Mouse (Mus musculus): ENCODE results near the gene Zfp57. TPM values are rescaled to one million over a fixed set of nuclear protein-coding genes. Genes with fewer than 3 reads are reported as not detected.

Gene Zfp57
- total RNA-seq, 2 experiments from 2014 or later = 1.6 to 2.9 TPM

DNA sequence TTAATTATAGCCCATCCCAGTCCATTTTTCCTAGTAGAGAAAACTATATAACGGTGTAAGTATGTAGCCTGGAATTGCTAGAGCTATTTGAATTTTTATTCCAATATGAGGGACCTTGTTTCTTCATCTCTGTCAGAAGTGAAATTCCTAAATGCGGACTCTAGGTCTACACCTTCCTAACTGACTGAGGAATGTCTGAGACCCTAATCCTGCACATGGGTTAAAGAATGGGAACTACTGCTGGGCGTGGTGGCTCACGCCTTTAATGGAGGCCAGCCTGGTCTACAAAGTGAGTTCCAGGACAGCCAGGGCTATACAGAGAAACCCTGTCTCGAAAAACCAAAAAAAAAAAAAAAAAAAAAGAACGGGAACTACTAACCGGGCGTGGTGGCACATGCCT, 28.2 kb downstream of the Zfp57 start:
- DNase-seq (ENCODE audit: low spot score) = no peak
- intact Hi-C loops (cut with DNase I) = no loop called here

DNA sequence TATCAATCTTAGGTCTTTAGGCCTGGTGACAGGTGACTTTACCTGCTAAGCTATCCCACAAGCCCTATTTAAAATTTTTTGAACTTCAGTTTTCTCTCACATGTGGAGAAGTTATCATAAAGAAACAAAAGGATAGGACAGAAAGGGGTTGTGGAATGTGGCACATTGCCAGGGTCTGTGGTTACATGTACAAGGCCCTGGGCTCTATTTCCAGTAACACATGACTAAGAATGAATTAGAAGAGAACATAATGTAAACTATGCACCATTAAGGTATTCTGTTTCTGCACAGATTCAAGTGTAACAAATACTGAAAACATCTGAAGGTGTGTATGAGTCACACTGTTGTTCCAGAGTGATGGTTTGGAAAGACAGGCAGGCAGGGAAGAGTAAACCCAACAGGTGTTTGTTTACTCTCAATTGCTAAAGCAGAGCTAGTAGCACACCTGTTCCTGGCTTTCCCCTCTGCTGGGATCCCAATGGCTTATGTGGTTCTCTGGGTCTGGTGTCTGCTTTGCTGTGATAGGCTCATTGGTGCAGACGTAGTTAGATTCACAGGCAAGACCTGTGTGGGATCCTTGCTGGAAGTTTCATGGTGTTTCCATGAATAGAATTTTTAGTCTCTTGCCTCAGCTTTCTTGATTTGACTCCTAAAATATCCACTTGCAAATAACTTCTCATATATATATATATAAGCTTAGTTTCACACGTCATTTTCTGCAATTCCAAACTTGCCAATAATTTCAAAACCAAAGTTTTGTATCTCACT, 38.3 kb downstream of the Zfp57 start:
- intact Hi-C loops (cut with DNase I) = no loop called here
- no peak for DNase-seq (ENCODE audit: low spot score)

DNA sequence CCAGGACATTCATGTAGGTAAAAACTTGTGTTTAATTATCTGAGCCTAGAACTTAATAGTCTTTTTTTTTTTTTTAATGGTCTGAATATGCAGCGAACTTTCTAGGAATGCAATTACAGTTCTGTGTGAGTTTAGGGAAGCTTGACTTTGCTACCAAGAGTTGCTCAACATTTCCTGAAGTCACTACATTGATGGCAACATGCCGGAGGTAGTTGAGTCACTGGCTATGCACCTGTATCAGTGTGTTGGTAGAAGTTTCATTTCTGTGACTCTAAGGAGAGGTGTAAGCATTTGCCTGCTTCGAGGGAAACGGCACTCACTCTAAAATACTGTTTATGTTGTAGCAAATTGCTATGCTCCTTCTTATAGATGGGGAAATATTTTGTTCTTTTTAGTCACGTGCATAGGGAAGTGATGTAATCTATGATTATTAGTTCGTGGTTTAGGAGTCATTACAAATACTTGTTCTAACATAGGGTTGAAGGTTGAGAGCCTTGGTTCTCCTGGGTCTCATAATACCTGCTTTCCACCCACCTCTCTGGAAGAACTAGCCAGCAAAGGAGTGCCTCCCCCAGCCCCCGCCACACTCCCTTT, 43.8 kb downstream of the Zfp57 start:
- no peak for DNase-seq (ENCODE audit: low spot score)
- intact Hi-C loops (cut with DNase I) = loop anchor here (5.0 kb wide), 4 partner anchors 42 to 222 kb away; partner anchors contain the start of genes Trim40, Zfp57, Znrd1 and Znrd1as

DNA sequence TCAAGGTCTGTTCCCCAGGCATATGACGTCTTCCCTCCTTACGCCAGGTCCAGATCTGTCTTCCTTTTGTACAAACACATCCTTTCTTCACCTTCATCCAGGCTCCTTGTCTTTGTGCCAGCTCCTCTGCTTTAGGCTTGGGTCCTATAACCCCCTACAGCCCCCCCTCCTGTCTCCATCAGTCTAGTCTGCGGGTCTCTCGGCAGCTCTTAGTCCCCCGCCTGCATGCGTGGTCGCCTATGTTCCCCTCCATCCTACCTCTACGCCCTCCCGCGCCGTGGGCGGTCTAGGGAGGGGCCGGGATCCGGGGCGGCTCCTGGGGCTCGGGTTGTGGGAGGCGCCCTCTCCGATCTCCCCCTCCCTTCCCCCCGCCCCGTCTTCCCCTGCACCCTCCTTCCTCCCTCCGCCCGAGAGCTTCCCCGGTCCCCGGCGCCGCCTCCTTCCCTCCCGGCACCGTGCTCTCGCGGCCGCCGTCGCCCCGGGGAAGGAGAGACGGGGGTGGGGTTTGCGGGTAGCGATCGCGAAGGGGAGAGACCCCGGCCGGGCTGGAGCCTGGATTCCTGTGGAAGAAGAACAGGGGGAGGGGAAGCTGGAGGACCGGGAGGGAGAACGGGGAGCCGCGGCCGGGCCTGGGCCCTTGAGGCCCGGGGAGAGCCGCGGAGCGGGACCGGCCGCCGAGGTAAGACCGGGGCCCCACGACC, 44.8 kb downstream of the Zfp57 start, which contains the start of gene Gabbr1:
TSS of gene Gabbr1 (plus strand) at position 356 of the 701 bp plus-strand sequence.
- intact Hi-C loops (cut with DNase I) = loop anchor here (2.0 to 5.0 kb wide), 5 partner anchors 43 to 223 kb away; partner anchors contain the start of genes Trim40, Zfp57, Znrd1 and Znrd1as

DNA sequence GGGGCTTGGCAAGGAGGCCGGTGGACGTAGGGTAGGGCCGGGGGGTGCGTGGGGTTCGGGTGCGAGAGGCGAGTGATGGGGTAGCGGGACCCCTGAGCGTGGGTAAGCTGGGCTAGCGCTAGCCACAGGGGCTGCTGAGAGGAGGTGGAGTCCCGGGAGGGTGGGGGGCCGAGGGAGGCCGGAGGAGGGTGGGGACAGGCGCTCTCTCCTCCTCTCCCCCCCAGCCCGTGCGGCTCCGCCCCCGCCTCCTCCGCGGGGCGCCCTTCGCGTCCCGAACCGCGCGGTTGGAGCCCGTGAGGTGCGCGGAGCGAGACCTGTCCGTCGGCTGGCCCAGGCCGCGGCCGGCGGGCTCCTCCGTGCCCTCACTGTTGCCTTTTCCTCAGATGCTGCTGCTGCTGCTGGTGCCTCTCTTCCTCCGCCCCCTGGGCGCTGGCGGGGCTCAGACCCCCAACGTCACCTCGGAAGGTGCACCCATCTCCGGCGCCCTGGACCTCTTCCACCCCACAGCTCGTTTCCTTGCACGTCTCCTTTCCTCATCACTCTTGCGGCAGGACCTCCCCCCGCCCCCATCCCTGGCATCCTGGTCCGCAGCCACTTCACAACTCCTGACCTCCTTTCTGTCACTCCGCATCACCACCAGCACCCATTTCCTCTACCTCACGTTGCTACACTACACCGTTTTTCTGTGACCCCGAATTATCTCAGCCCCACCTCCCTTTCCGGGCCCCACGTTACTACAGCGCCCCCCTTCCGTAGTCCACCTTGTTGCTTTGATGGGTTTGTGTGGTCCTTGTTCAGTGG, 45.5 kb downstream of the Zfp57 start:
- DNase-seq (ENCODE audit: low spot score) = peak; percentile 17
- intact Hi-C loops (cut with DNase I) = loop anchor here (2.0 to 5.0 kb wide), 5 partner anchors 44 to 224 kb away; partner anchors contain the start of genes Trim40, Zfp57, Znrd1 and Znrd1as

More for the DNA sequence above, 44.8 kb downstream of the Zfp57 start, which contains the start of gene Gabbr1:
- DNase-seq (ENCODE audit: low spot score) = peak; percentile 68

DNA sequence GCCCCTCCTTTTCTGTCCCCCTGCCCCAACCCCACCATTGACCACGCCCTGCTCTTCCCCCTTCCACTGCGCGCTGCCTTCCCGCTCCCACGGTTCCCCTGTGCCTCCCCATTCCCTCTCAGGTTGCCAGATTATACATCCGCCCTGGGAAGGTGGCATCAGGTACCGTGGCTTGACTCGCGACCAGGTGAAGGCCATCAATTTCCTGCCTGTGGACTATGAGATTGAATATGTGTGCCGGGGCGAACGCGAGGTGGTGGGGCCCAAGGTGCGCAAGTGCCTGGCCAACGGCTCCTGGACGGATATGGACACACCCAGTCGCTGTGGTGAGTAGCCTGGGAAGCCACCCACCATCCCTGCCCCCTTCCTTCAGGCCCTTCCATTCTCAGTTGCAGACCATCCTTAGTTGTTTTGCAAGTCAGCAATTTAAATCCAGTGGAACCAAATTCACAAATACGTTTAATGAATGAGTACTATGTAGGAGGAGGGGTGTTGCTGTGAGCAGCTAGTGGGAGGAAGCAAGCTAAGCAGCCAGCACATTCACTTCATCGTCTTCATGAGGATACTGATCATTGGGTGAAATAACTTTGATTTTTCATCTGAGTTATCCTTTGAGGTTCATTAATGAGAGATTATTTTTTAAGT, 46.5 kb downstream of the Zfp57 start:
- intact Hi-C loops (cut with DNase I) = loop anchor here (2.0 to 5.0 kb wide), 5 partner anchors 45 to 225 kb away; partner anchors contain the start of genes Trim40, Zfp57, Znrd1 and Znrd1as
- DNase-seq (ENCODE audit: low spot score) = no peak

DNA sequence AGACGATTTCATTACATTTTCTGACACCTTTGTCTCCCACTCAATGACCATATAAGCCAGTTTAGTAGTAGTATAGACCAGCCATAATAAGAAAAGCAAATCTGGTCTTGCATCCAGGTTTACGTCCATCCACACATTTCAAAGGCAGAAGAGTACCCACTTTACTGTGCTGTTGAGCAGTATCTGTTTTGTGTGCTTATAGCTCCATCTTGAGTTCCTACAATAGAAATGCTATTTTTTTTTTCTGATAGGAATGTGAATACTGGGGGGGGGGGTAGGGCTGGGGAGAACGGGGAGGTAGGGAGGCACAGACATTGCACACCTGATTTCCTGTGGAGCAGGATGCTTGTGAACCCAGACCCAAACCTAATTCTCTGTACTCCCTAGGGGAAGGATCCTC, 47.0 kb downstream of the Zfp57 start:
- intact Hi-C loops (cut with DNase I) = loop anchor here (2.0 to 5.0 kb wide), 5 partner anchors 46 to 226 kb away; partner anchors contain the start of genes Trim40, Zfp57, Znrd1 and Znrd1as
- no peak for DNase-seq (ENCODE audit: low spot score)

DNA sequence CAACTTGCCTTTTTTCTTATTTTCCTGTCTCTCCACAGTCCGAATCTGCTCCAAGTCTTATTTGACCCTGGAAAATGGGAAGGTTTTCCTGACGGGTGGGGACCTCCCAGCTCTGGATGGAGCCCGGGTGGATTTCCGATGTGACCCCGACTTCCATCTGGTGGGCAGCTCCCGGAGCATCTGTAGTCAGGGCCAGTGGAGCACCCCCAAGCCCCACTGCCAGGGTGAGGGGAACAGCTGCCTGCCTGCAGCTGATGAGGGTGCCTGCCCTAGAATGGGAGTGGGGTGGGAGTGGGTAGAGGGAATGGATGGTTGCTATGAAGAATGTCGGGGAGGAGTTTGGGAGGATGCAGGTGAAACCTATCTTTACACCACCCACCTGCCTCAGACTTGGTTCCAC, 47.4 kb downstream of the Zfp57 start:
- no peak for DNase-seq (ENCODE audit: low spot score)
- intact Hi-C loops (cut with DNase I) = loop anchor here (5.0 kb wide), 4 partner anchors 46 to 226 kb away; partner anchors contain the start of genes Trim40, Zfp57, Znrd1 and Znrd1as

DNA sequence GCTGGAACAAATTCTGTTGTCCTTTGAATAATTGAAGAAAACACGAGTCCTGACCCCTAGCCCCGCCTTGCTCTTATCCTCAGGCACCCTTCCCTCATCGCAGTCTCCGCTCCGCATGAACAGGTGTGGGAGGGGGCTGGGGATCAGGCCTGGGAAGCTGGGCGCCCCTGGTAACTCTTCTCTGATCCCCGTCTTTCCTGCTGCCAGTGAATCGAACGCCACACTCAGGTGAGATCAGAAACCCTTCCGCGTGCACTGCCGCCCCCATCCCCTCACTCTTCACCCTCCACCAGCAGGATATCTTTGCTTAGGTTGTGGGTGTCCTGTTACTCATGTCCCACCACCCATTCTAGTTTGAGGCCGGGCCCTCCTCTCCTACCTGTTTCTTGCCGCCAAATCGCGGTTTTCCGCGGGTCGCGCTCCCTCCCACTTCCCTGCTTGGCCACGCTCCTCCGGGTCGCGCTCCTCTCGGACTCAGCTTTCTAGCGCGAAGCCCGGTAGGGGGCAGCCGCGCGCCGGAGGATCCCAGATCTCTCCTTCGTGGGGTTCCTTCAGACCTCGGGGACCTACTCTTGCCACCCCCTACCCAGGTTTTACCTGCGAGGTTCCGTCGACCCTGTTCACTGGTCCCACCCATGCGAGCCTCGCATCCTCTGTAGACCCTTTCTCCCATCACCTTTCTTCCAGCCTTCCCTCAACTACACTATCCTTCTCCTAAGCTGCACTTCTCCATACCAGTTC, 48.8 kb downstream of the Zfp57 start:
- DNase-seq (ENCODE audit: low spot score) = peak; percentile 20
- intact Hi-C loops (cut with DNase I) = loop anchor here (5.0 kb wide), 4 partner anchors 47 to 227 kb away; partner anchors contain the start of genes Trim40, Zfp57, Znrd1 and Znrd1as

DNA sequence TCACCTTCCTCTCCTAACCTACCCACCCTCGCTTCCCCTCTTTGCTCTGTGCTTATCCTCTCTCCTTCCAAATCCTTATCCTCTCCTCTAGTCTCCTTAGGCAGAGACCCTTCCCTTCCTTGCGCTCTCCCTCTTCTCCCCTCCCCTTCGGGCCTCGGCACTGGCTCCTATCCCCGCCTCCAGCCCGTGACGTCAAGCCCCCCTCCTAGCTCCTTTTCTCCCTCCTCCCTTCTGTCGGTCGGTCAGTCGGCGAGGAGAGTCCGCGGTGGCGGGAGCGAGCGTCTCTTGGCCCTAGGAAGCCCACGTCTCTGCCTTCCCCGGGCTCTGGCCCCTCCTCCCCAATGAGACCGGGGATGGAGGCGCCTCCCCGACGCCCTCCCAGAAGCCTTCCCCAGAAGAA, 49.4 kb downstream of the Zfp57 start:
- peak; percentile 68 for DNase-seq (ENCODE audit: low spot score)
- intact Hi-C loops (cut with DNase I) = no loop called here

DNA sequence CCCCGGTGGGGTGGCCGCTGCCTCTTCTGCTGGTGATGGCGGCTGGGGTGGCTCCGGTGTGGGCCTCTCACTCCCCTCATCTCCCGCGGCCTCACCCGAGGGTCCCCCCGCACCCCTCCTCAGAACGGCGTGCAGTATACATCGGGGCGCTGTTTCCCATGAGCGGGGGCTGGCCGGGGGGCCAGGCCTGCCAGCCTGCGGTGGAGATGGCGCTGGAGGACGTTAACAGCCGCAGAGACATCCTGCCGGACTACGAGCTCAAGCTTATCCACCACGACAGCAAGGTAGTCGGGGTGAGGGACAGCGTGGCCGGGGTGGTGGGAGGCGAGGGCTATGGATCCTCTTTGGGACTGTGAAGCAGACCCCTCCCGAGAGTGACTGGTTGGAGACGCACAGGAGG, 49.9 kb downstream of the Zfp57 start:
- intact Hi-C loops (cut with DNase I) = no loop called here
- DNase-seq (ENCODE audit: low spot score) = no peak

DNA sequence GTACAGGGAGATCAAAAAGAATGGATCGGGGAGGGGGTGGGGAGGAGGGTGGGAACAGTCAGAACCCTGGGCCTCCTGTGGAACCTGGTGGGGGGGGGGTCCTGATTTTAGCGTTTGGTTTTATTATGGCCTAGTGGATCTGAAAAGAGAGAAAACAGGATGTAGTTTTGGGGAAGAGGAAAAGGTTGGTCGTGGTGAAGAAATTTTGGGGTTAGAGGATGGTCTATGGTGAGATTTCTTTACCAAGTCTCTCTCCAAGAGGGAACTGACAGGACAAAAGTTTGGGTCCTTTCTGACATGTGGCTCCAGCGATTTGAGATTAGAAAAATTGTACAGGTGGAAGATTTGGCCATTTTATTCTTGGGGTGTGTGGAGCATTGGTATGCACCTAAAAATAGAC, 50.8 kb downstream of the Zfp57 start:
- intact Hi-C loops (cut with DNase I) = no loop called here
- DNase-seq (ENCODE audit: low spot score) = no peak

DNA sequence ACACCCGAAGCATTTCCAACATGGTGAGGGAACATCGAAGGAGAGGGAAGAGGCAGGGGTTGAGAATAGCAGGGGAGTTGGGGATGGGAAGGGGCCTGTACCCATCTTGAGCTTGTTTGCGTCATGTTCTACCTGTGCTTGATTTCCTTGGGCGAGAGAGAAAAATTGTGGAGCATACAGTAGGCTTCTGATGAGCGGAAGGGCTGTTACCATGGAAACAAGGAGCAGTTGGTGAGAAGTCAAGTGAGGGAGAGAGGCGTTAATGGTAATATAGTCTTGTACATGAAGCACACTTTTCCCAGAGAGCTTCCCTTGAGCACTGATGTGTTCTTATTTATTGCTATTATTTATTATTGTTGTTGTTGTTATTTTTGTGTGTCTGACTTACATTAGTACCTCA, 56.0 kb downstream of the Zfp57 start:
- intact Hi-C loops (cut with DNase I) = no loop called here
- DNase-seq (ENCODE audit: low spot score) = no peak

Other genes with a start within 250 kb of the Zfp57 start
- gene H2-M10.5, start 228.3 kb upstream of the Zfp57 start, total RNA-seq (2021) = not detected
- not detected for gene H2-M10.6, start 189.0 kb upstream of the Zfp57 start, total RNA-seq (2021)
- 10 to 100 TPM; 19.4 to 20.5 TPM for gene Trim26, start 164.0 kb upstream of the Zfp57 start, total RNA-seq (2021)
- gene Trim15, start 134.0 kb upstream of the Zfp57 start, total RNA-seq (2021) = not detected
- gene Trim10, start 131.6 kb upstream of the Zfp57 start, total RNA-seq (2021) = 1 to 10 TPM; 1.2 TPM
- gene Trim40, start 111.0 kb upstream of the Zfp57 start, total RNA-seq (2021) = not detected
- not detected for gene Trim31, start 103.0 kb upstream of the Zfp57 start, total RNA-seq (2021)
- gene Rnf39, start 58.2 kb upstream of the Zfp57 start, total RNA-seq (2021) = 1 to 10 TPM in 1 of 2 experiments, under 1 TPM in 1; 0.36 to 1.1 TPM
- gene Ppp1r11, start 49.4 kb upstream of the Zfp57 start, total RNA-seq (2021) = 10 to 100 TPM; 87.4 to 92.9 TPM
- 10 to 100 TPM; 25.9 to 27.4 TPM for gene Znrd1, start 42.6 kb upstream of the Zfp57 start, total RNA-seq (2021)
- 10 to 100 TPM; 11.2 to 14.7 TPM for gene Znrd1as, start 42.6 kb upstream of the Zfp57 start, total RNA-seq (2021)
- under 1 TPM; 0.49 to 0.61 TPM for gene 2410137M14Rik, start 19.9 kb upstream of the Zfp57 start, total RNA-seq (2021)
- not detected for gene H2-M5, start 11.6 kb upstream of the Zfp57 start, total RNA-seq (2021)
- not detected for gene Mog, start 22.2 kb downstream of the Zfp57 start, total RNA-seq (2021)
- gene Gabbr1, start 44.8 kb downstream of the Zfp57 start, total RNA-seq (2021) = 1 to 10 TPM; 6.9 to 7.4 TPM
- not detected for gene Olfr90, start 87.3 kb downstream of the Zfp57 start, total RNA-seq (2021)
- not detected for gene Olfr91, start 97.1 kb downstream of the Zfp57 start, total RNA-seq (2021)
- not detected for gene Olfr92, start 118.9 kb downstream of the Zfp57 start, total RNA-seq (2021)
- gene Olfr93, start 160.3 kb downstream of the Zfp57 start, total RNA-seq (2021) = not detected
- gene Ubd, start 192.7 kb downstream of the Zfp57 start, total RNA-seq (2021) = not detected
- not detected for gene Olfr94, start 199.8 kb downstream of the Zfp57 start, total RNA-seq (2021)
- not detected for gene Olfr95, start 212.0 kb downstream of the Zfp57 start, total RNA-seq (2021)
- gene Olfr96, start 219.0 kb downstream of the Zfp57 start, total RNA-seq (2021) = not detected
- gene Olfr97, start 236.2 kb downstream of the Zfp57 start, total RNA-seq (2021) = not detected

All from heart, postnatal 25 days (tissue).